Mouse (Mus musculus): ENCODE measurements at regions not wholly inside any gene's neighbourhood (a gene's known extent, or its start where the extent isn't known, plus 50 kb on each side); places are given as distances from the start of the nearest gene placed in this dataset.

DNA sequence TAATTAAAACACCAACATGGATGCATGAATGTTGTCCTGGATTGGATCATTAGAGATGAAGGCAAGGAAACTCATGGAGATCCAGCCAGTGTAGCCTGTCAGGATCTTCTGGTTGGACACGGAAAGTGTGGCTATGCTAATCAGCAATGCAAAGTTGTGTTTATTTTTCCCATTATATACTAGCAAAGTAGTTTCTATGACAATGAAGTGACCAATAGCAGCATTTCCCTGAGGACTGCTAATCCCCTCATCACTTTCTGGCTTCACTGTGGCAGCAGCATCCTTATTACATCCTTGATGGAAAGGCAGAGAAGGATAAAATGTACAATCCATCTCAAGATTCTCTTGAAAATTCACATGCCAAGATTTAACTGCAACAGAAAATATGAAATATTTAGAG lies 534.7 kb downstream of the Basp1 start:
- no peak overlapping the region for H3K9ac ChIP-seq
- no peaks in the 10 kb centered on the region for H3K4me1 ChIP-seq
- no peaks in the 10 kb centered on the region for H3K36me3 ChIP-seq
- ATAC-seq (ENCODE audit: insufficient number of reproducible peaks, insufficient read depth, low FRiP score, low TSS enrichment): no peak
- H3K27me3 ChIP-seq: no peaks in the 10 kb centered on the region
- H3K9me3 ChIP-seq: no peaks in the 10 kb centered on the region
- H3K27ac ChIP-seq: no peak overlapping the region
- WGBS: 77% methylated on average over 1 of the region's 1 CpGs
- H3K4me2 ChIP-seq (replicated peaks): no peak overlapping the region
- H3K4me3 ChIP-seq: no peak overlapping the region

DNA sequence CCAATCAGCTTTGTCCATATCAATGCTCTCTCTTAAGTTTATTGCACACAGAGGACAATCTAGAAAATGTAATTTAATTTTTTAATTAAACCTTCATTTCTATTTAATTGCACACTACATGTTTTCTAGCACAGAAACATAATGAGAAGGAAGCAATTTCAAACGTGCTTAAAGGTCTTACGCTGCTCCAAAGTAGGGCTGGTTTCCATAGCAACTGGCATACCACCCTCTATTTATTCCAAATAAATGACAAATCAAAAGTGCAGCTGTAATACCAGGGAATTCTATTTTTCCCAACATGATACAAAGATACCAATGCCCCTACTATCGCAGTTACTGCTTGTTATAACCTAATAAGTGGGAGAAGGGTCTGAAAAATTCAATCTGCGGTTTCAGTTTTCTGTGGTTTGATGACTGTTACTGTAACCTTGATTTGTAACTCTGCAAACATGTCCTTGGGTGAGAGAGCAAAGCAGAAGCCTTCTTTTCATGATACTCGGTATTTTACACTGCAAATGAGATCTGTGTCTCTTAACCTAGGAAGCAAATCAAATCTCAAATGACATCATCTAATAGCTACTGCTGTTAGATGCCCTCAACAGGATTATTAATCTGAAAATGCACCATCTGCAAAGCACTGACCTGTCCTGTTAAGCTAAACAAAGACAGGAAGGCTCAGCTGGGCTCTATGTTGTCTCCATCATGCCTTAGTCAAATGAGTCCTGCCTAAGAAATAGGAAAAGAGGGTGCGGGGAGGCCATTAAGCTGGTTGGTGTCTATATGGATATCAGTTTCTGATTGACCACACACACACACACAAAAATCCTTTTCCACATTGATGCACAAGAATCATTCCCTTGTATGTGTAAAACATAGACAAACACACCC lies 535.6 kb downstream of the Basp1 start:
- 69% methylated on average over 6 of the region's 6 CpGs for WGBS
- Histone ChIP-seq H3K36me3 (no peaks in the 10 kb centered on the region), H3K27ac (no peak overlapping the region)

DNA sequence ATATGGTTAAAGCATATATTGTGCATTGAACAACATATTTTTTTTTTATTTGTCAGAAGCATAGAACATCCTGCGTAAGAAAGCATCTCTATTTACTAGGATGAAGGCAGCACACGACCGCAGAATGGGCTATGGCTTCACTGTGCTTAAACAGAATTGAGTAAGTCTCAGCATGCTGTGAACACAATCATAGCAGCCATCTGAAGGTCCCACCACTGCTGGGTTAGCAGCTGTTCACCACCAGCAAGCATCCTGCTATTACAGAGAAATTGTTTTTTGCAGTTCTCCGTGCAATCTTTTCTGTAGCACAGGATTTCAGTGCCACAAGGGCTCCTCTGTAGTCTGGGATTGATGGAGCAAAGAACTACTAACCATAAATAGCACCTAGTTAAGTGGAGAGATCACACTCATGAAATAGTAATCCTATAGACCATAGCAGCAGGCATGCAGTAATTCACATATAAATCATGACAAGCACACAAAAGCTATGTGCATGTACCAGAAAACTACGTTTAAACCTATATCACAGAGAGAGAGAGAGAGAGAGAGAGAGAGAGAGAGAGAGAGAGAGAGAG lies 537.3 kb downstream of the Basp1 start:
- Histone ChIP-seq H3K27me3 (no peaks in the 10 kb centered on the region), H3K27ac (no peak overlapping the region), H3K4me3 (no peak overlapping the region), H3K9me3 (no peaks in the 10 kb centered on the region), H3K4me1 (no peaks in the 10 kb centered on the region), H3K9ac (no peak overlapping the region), H3K36me3 (no peaks in the 10 kb centered on the region), H3K4me2 (replicated peaks) (no peak overlapping the region)
- 79% methylated on average over 5 of the region's 5 CpGs for WGBS
- ATAC-seq (ENCODE audit: insufficient number of reproducible peaks, insufficient read depth, low FRiP score, low TSS enrichment): no peak

More for the DNA sequence above, 535.6 kb downstream of the Basp1 start:
- no peaks in the 10 kb centered on the region for H3K4me1 ChIP-seq
- H3K9me3 ChIP-seq: no peaks in the 10 kb centered on the region
- H3K27me3 ChIP-seq: no peaks in the 10 kb centered on the region
- no peak overlapping the region for H3K4me2 ChIP-seq (replicated peaks)
- ATAC-seq (ENCODE audit: insufficient number of reproducible peaks, insufficient read depth, low FRiP score, low TSS enrichment): no peak
- H3K9ac ChIP-seq: no peak overlapping the region
- no peak overlapping the region for H3K4me3 ChIP-seq

GRCm38 (mm10) chr15:24840271-24840670 lies 573.3 kb downstream of the Basp1 start:
- Histone ChIP-seq H3K9me3 (no peaks in the 10 kb centered on the region), H3K4me2 (replicated peaks) (no peak overlapping the region), H3K36me3 (no peaks in the 10 kb centered on the region), H3K4me3 (no peak overlapping the region), H3K4me1 (no peaks in the 10 kb centered on the region), H3K27ac (no peak overlapping the region), H3K9ac (no peak overlapping the region), H3K27me3 (no peaks in the 10 kb centered on the region)
- 63% methylated on average over 2 of the region's 2 CpGs for WGBS
- ATAC-seq (ENCODE audit: insufficient number of reproducible peaks, insufficient read depth, low FRiP score, low TSS enrichment): no peak

DNA sequence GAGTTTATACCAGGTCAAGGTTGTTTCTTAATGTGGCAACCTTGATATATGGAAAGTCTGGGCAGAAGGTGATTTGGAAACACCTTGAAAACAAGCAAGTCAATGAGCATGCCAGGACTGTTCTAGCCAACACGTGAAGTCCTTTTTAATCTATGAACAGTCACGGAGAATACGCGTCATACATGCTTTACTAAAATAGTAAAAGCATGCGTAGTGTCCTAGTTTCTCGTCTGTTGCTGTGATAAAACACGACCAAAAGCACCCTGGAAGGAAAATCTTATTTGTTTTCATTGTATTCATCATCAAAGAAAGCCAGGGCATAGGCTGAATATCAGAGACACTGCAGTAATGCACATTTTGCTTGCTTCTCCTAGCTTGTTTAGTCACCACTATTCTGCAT lies 575.2 kb downstream of the Basp1 start:
- Histone ChIP-seq H3K9me3 (no peaks in the 10 kb centered on the region), H3K36me3 (no peaks in the 10 kb centered on the region), H3K4me1 (no peaks in the 10 kb centered on the region), H3K27ac (no peak overlapping the region), H3K9ac (no peak overlapping the region), H3K4me3 (no peak overlapping the region), H3K27me3 (no peaks in the 10 kb centered on the region), H3K4me2 (replicated peaks) (no peak overlapping the region)
- no peak for ATAC-seq (ENCODE audit: insufficient number of reproducible peaks, insufficient read depth, low FRiP score, low TSS enrichment)
- WGBS: 93% methylated on average over 7 of the region's 7 CpGs

DNA sequence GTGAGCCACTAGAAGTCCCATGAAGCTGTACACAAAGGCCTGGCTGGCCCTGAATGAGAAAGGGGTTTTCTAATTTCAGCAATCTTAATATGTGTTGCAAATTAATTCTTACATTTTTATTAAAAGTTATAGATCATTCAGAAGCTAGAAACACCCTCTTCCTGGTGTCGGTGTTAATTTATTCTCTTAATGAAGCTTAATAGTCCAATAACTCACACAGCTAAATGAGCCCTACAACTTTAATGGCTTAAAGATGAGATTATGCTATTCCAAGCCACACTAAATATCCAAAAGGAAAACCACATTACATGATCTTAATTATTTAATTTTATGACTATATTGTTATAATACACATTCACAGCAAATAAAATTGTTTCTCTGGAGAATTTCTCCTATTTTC lies 585.7 kb downstream of the Basp1 start:
- WGBS: 88% methylated on average over 1 of the region's 1 CpGs
- ATAC-seq (ENCODE audit: insufficient number of reproducible peaks, insufficient read depth, low FRiP score, low TSS enrichment): no peak
- H3K4me3 ChIP-seq: no peak overlapping the region

DNA sequence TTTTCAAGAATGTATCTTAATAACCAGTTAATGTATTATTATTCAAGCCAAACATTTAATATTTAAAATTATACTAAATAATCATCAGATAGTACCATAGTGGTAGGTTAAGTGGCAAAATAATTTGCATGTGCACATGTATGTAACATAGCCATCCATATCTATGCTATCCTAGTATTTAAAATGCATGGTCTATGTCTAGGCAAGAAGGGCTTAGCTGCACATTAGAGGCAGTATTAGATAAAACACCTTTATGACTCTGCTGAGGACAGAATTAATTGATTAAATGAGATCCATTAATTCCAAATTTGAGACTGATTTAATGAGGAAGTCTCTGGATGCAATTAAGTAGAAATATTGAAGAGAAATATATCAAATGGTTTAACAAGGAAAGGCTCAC lies 586.3 kb downstream of the Basp1 start:
- no peak overlapping the region for H3K4me3 ChIP-seq

More for the DNA sequence above, 585.7 kb downstream of the Basp1 start:
- H3K27ac ChIP-seq: no peak overlapping the region
- no peak overlapping the region for H3K4me2 ChIP-seq (replicated peaks)
- no peaks in the 10 kb centered on the region for H3K36me3 ChIP-seq
- H3K27me3 ChIP-seq: no peaks in the 10 kb centered on the region
- no peak overlapping the region for H3K9ac ChIP-seq
- H3K4me1 ChIP-seq: no peaks in the 10 kb centered on the region
- H3K9me3 ChIP-seq: no peaks in the 10 kb centered on the region

DNA sequence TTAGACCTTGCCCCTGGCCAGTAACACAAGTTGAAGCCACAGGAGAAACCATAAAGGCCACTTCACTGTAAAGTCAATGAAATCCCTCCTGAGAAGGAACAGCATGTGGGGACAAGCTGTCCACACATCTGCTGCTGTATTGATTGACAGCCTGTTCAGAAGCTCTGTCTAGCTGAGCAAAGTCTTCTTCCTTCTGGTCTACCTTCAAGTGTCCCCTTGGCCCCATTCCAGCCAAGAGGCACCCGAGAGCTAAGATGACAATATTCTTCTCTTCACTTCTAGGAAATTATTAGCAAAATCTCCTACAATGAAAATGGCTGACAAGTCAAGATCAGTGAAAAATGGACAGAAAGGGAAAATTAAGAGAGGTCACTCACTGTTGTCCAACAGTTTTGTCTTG lies 616.7 kb downstream of the Basp1 start:
- no peaks in the 10 kb centered on the region for H3K36me3 ChIP-seq
- H3K4me1 ChIP-seq: no peaks in the 10 kb centered on the region
- H3K27ac ChIP-seq: no peak overlapping the region
- H3K9me3 ChIP-seq: no peaks in the 10 kb centered on the region
- H3K9ac ChIP-seq: no peak overlapping the region
- H3K27me3 ChIP-seq: no peaks in the 10 kb centered on the region
- no peak overlapping the region for H3K4me3 ChIP-seq
- 64% methylated on average over 1 of the region's 1 CpGs for WGBS
- no peak for ATAC-seq (ENCODE audit: insufficient number of reproducible peaks, insufficient read depth, low FRiP score, low TSS enrichment)
- H3K4me2 ChIP-seq (replicated peaks): no peak overlapping the region

More for the DNA sequence above, 586.3 kb downstream of the Basp1 start:
- Histone ChIP-seq H3K27me3 (no peaks in the 10 kb centered on the region), H3K9me3 (no peaks in the 10 kb centered on the region), H3K4me1 (no peaks in the 10 kb centered on the region), H3K36me3 (no peaks in the 10 kb centered on the region), H3K4me2 (replicated peaks) (no peak overlapping the region), H3K9ac (no peak overlapping the region), H3K27ac (no peak overlapping the region)
- no peak for ATAC-seq (ENCODE audit: insufficient number of reproducible peaks, insufficient read depth, low FRiP score, low TSS enrichment)

- Histone ChIP-seq H3K9me3 (no peaks in the 10 kb centered on the region), H3K4me3 (no peak overlapping the region), H3K27ac (no peak overlapping the region), H3K4me2 (replicated peaks) (no peak overlapping the region), H3K27me3 (no peaks in the 10 kb centered on the region), H3K9ac (no peak overlapping the region), H3K36me3 (no peaks in the 10 kb centered on the region), H3K4me1 (no peaks in the 10 kb centered on the region)
- no peak for ATAC-seq (ENCODE audit: insufficient number of reproducible peaks, insufficient read depth, low FRiP score, low TSS enrichment)
- WGBS: 64% methylated on average over 4 of the region's 4 CpGs
Observed at GRCm38 (mm10) chr15:24793381-24793780, 620.2 kb downstream of the Basp1 start.

- Histone ChIP-seq H3K27me3 (no peaks in the 10 kb centered on the region), H3K9ac (no peak overlapping the region), H3K4me3 (no peak overlapping the region), H3K36me3 (no peaks in the 10 kb centered on the region), H3K4me1 (no peaks in the 10 kb centered on the region), H3K27ac (no peak overlapping the region), H3K9me3 (no peaks in the 10 kb centered on the region), H3K4me2 (replicated peaks) (no peak overlapping the region)
- WGBS: 30% methylated on average over 3 of the region's 3 CpGs
- ATAC-seq (ENCODE audit: insufficient number of reproducible peaks, insufficient read depth, low FRiP score, low TSS enrichment): 0 out of 2 replicates have a peak, but pooled peaks have one; percentile 15
Observed at GRCm38 (mm10) chr15:24786336-24786735, 627.2 kb downstream of the Basp1 start.

- 73% methylated on average over 1 of the region's 1 CpGs for WGBS
- Histone ChIP-seq H3K4me2 (replicated peaks) (no peak overlapping the region), H3K9ac (no peak overlapping the region), H3K36me3 (no peaks in the 10 kb centered on the region), H3K4me3 (no peak overlapping the region), H3K9me3 (no peaks in the 10 kb centered on the region), H3K4me1 (no peaks in the 10 kb centered on the region), H3K27me3 (no peaks in the 10 kb centered on the region), H3K27ac (no peak overlapping the region)
- no peak for ATAC-seq (ENCODE audit: insufficient number of reproducible peaks, insufficient read depth, low FRiP score, low TSS enrichment)
Observed at GRCm38 (mm10) chr15:24778234-24778633, 635.3 kb downstream of the Basp1 start.

DNA sequence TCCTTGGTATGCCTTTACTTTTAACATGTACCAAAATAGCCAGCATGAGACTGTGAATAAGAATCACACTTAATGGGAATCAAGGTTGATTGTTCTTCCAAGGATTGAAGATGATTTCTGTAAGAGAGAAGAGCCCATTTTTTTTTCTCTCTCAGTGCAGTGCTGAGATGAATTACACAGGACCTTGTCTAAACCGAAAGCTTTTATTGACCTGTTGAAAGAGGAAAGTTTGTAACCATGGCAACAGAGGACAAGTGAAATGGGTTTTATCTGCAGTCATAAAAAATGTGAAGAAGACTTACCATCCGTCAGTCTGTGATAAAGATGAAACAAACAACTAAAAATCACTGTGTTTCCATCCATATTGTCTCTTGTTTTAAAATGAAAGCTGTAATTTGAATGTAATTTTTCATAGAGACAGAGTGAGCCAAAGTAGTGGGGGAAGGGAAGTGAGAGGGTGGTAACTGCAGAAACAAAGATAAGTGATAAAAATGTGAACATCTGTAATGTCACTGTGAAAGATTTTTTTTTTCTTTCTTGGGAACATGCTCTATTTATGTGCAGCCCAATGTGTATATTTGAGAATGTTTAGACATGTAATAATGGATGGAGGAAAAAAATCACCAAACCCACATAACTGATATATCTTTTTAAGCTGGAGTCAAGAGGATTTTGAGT lies 661.9 kb downstream of the Basp1 start:
- no peaks in the 10 kb centered on the region for H3K36me3 ChIP-seq
- no peak overlapping the region for H3K4me2 ChIP-seq (replicated peaks)
- no peak overlapping the region for H3K9ac ChIP-seq
- H3K27me3 ChIP-seq: no peaks in the 10 kb centered on the region
- 55% methylated on average over 2 of the region's 2 CpGs for WGBS
- no peak for ATAC-seq (ENCODE audit: insufficient number of reproducible peaks, insufficient read depth, low FRiP score, low TSS enrichment)
- H3K27ac ChIP-seq: no peak overlapping the region
- H3K4me1 ChIP-seq: no peaks in the 10 kb centered on the region
- no peak overlapping the region for H3K4me3 ChIP-seq
- no peaks in the 10 kb centered on the region for H3K9me3 ChIP-seq
